Mouse (Mus musculus) kidney, adult 2 months (tissue): Measurements from ENCODE around the gene Rasl12.

Experiments used
- CTCF ChIP-seq: fragments of 200-500 bp; conservative IDR thresholded peaks from 2 replicates; pipeline ENCODE4 v1.5.1; 2011; ENCODE audit warnings: low read depth, mild to moderate bottlenecking, control low read depth, low read length, moderate library complexity, mixed read lengths; ENCODE audit not compliant: insufficient read depth, insufficient read length
- POLR2A ChIP-seq: fragments of 200-500 bp; IDR thresholded peaks from one replicate; pipeline ENCODE4 v1.6.1; 2011; ENCODE audit warnings: low read depth, low read length, control low read depth

DNA sequence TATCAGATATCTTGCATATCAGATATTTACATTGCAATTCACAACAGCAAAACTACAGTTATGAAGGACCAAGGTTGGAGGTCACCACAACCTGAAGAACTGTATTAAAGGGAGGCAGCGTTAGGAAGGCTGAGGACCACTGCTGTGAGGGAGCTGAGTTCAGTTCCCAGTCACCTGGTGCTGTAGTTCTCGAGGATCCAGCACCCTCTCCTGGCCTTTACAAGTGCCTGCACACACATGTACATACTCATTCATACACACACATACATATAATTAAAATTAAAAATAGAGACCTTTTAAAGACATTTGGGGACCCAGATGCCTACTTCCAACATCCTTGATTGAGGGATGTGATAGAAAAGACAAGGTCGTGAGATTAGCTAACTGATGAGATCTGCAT, 21.3 kb downstream of the Rasl12 start:
- TF ChIP-seq CTCF (peak; percentile 47; the same call in 1 of the 2 replicates), POLR2A (no peak)
